Mouse (Mus musculus) forebrain, embryonic 11.5 days (tissue): ENCODE data around the gene Rpsa. TPM values are rescaled to one million over a fixed set of nuclear protein-coding genes. Genes with fewer than 3 reads are reported as not detected.

ENCODE experiments used
- ATAC-seq: fragments of 200-750 bp; cut with Nextera tagmentation; replicated peaks from 2 replicates; pipeline ENCODE4 v1.8.0; 2017; ENCODE audit warnings: moderate TSS enrichment; ENCODE audit not compliant: low FRiP score
- DNase-seq: peaks from one replicate; pipeline ENCODE4 v3.0.0-alpha.2; 2017; ENCODE audit warnings: low spot score
- H3K27ac ChIP-seq: fragments of 300-500 bp; sonication (generic); 2 replicates; pipeline ENCODE4 v1.5.1; 2014; ENCODE audit warnings: low read depth, low read length
- H3K27me3 ChIP-seq: fragments of 300-500 bp; sonication (generic); 2 replicates; pipeline ENCODE4 v1.6.1; 2014; ENCODE audit warnings: mild to moderate bottlenecking, low read length, mixed read lengths; ENCODE audit not compliant: control insufficient read depth, insufficient read depth
- H3K36me3 ChIP-seq: fragments of 300-500 bp; sonication (generic); 2 replicates; pipeline ENCODE4 v1.6.1; 2014; ENCODE audit warnings: mild to moderate bottlenecking, low read length, moderate library complexity, mixed read lengths; ENCODE audit not compliant: control insufficient read depth, insufficient read depth
- H3K4me1 ChIP-seq: fragments of 300-500 bp; sonication (generic); replicated peaks from 2 replicates; pipeline ENCODE4 v1.6.1; 2014; ENCODE audit warnings: low read length, mixed read lengths; ENCODE audit not compliant: control insufficient read depth, insufficient read depth
- H3K4me2 ChIP-seq: fragments of 300-500 bp; sonication (generic); 2 replicates; pipeline ENCODE4 v1.6.1; 2014; ENCODE audit warnings: low read depth, mild to moderate bottlenecking, low read length, moderate library complexity, mixed read lengths; ENCODE audit not compliant: severe bottlenecking
- H3K4me3 ChIP-seq: fragments of 300-500 bp; sonication (generic); 2 replicates; pipeline ENCODE4 v1.5.1; 2014; ENCODE audit warnings: low read depth, low read length
- H3K9ac ChIP-seq: fragments of 300-500 bp; sonication (generic); 2 replicates; pipeline ENCODE4 v1.6.1; 2014; ENCODE audit warnings: low read length
- H3K9me3 ChIP-seq: fragments of 300-500 bp; sonication (generic); 2 replicates; pipeline ENCODE4 v1.6.1; 2016; ENCODE audit warnings: low read length, mixed read lengths; ENCODE audit not compliant: control insufficient read depth
- WGBS: fragments of 180-500 bp; shearing (Covaris S2); extraction: QIAGEN DNeasy Blood & Tissue Kit; methylation state at CpG from one replicate; pipeline ENCODE4 v1.1.7; 2014; 5-methylcytosine and 5-hydroxymethylcytosine counted together
- polyA plus RNA-seq: library from polyadenylated mRNA; unstranded; fragments of >200 nt; fragmentation: Nextera tagmentation; extraction: Ambion mirVana; gene quantifications from 2 replicates; pipeline ENCODE4 v1.2.1, GENCODE M21; 2014

Rpsa gene
- polyA plus RNA-seq, 1 experiment from 2014 or later, result 1,443 TPM

DNA sequence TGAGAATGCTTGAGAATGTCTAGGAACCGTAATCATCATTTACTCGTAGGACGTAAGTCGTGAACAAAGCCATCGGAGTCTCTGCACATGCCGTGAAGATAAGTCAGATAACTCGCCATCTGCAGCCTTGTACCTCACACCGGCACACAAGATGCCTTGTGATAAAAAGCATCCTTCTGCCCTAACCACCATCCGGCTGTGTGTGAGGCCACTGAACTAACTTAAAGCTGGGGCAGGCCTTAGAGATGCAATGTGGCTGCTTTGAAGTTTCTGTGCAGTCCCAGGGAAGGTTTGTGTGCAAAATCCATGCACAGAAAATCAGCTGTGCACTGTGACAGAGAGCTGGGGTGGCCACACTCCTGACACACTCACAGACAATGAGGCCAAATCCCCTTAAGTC is 43.1 kb upstream of the Rpsa start:
- Histone ChIP-seq H3K9me3 (no peaks in the 10 kb centered on the region), H3K27ac (no peak overlapping the region)

DNA sequence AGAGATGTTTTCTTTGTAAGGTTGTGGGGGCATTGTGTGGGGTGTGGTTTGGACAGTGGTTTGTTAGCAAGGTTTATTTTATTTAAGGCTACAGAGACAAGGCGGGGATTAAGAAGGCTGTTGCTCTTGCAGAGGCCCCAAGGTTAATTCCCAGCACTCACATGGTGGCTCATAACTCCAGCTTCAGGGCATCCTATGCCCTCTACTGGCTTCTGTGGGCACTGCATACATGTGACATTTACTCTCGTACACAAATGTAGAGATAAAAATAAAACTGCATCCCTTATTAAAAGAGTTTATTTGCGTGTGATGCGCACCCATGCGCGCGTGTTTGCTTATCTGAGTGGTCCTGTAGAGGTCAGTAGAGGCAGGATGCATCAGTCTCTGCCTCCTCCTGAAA is 38.4 kb upstream of the Rpsa start:
- no peak overlapping the region for H3K4me2 ChIP-seq
- H3K4me1 ChIP-seq, result no peaks in the 10 kb centered on the region
- H3K27me3 ChIP-seq, result no peaks in the 10 kb centered on the region
- DNase-seq, result no peak
- ATAC-seq, result no peak
- no peak overlapping the region for H3K9ac ChIP-seq
- H3K27ac ChIP-seq, result no peak overlapping the region
- H3K36me3 ChIP-seq, result no peaks in the 10 kb centered on the region
- WGBS, result 81% methylated on average over 7 of the region's 7 CpGs
- H3K9me3 ChIP-seq, result no peaks in the 10 kb centered on the region
- no peak overlapping the region for H3K4me3 ChIP-seq

More for the DNA sequence above, 43.1 kb upstream of the Rpsa start:
- 89% methylated on average over 9 of the region's 9 CpGs for WGBS
- Histone ChIP-seq H3K4me3 (no peak overlapping the region), H3K36me3 (no peaks in the 10 kb centered on the region), H3K4me1 (no peaks in the 10 kb centered on the region), H3K27me3 (no peaks in the 10 kb centered on the region), H3K9ac (no peak overlapping the region), H3K4me2 (no peak overlapping the region)
- ATAC-seq, result no peak
- no peak for DNase-seq

DNA sequence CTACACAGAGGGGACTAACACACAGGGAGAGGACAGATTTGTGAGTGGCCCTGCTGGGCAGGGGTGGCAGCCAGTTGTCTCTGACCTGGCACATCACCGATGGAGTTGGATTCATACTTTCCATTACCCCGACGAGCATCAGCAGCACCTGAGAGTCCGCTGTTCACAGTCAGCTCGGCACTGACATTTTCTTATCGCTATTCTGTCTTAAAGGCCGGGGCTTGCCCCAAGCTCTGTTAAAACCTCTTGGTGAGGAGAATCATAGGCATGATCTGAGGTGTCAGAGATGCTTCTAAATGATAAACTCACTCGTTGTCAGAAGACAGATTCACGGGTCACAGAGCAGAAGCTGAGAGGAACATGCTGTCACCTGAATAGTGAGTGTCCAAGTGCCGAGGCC is 36.4 kb upstream of the Rpsa start:
- no peak for ATAC-seq
- no peak overlapping the region for H3K9ac ChIP-seq
- no peak for DNase-seq
- no peak overlapping the region for H3K4me2 ChIP-seq
- no peaks in the 10 kb centered on the region for H3K9me3 ChIP-seq
- H3K36me3 ChIP-seq, result no peaks in the 10 kb centered on the region
- H3K27ac ChIP-seq, result no peak overlapping the region
- no peaks in the 10 kb centered on the region for H3K4me1 ChIP-seq
- 88% methylated on average over 10 of the region's 10 CpGs for WGBS
- H3K27me3 ChIP-seq, result no peaks in the 10 kb centered on the region
- no peak overlapping the region for H3K4me3 ChIP-seq

DNA sequence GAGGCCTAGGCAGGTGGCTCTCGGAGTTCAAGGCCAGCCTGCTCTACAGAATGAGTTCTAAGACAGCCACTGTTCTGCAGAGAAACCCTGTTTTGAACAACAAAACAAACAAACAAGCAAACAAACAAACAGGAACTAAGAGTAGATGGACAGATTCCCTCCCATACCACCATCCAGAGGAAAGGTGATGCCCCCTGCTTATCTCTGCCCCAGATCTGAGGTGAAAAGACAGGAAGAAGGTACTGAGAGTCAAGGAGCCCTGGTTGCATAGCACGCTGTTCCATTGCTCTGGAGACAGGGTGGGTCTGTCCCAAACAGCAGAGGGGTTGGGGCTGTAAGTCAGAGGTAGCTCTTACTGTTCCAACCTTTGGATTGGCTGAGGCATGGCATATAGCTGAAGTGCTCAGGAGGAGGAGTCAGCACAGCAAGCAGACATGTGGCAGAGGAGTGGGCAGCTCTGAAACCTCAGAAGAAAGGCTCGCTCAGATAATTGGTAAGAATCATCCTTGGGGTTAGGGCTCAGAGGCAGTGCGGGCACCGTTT is 35.7 kb upstream of the Rpsa start, which contains the start of gene Ccr8:
Gene Ccr8, plus strand, starts transcription at position 419 of the 543 bp plus-strand sequence.
- WGBS, result 77% methylated on average over 5 of the region's 5 CpGs
- H3K4me3 ChIP-seq, result no peak within 1 kb of the TSS
- ATAC-seq (no peak), DNase-seq (no peak)
- no peaks in the 10 kb centered on the region for H3K9me3 ChIP-seq
- H3K36me3 ChIP-seq, result no peaks in the 10 kb centered on the region
- H3K4me2 ChIP-seq, result no peak within 1 kb of the TSS
- H3K27me3 ChIP-seq, result no peaks in the 10 kb centered on the region
- no peak within 1 kb of the TSS for H3K9ac ChIP-seq
- H3K27ac ChIP-seq, result no peak within 1 kb of the TSS
- H3K4me1 ChIP-seq, result no peaks in the 10 kb centered on the region

DNA sequence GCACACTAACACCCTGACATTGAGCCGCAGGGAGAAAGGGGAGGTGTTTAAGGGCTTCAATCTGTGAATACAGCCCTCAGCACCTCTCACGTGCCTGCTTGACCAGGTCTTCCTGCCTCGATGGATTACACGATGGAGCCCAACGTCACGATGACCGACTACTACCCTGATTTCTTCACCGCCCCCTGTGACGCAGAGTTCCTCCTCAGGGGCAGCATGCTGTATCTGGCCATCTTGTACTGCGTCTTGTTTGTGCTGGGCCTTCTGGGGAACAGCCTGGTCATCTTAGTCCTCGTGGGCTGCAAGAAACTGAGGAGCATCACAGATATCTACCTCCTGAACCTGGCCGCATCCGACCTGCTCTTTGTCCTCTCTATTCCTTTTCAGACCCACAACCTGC is 33.8 kb upstream of the Rpsa start:
- DNase-seq (no peak), ATAC-seq (no peak)
- no peaks in the 10 kb centered on the region for H3K4me1 ChIP-seq

DNA sequence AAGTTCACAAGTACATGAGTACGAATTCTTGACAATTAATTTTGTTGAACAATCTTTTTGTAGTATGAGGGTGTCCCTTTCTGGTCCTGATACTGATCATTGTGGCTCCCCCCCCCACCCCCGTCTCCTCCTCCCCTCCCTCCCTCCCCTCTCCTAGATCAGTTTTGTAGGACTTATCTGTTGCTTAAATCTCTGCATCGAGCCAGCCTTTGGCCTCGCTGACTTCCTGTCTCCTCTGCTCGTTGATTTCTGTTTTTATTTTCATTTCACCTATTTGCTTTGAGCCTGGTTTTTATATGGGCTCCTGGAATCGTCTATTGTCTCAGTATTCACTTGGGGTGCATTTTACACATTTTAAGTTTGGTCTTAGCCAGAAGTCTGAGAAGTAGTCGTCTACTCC is 31.6 kb upstream of the Rpsa start:
- H3K9me3 ChIP-seq, result no peaks in the 10 kb centered on the region
- WGBS, result 83% methylated on average over 7 of the region's 7 CpGs
- DNase-seq, result no peak
- ATAC-seq, result no peak
- no peaks in the 10 kb centered on the region for H3K27me3 ChIP-seq
- no peak overlapping the region for H3K4me2 ChIP-seq
- H3K9ac ChIP-seq, result no peak overlapping the region
- H3K27ac ChIP-seq, result no peak overlapping the region
- H3K4me3 ChIP-seq, result no peak overlapping the region
- no peaks in the 10 kb centered on the region for H3K36me3 ChIP-seq
- H3K4me1 ChIP-seq, result no peaks in the 10 kb centered on the region

More for the DNA sequence above, 33.8 kb upstream of the Rpsa start:
- 91% methylated on average over 13 of the region's 13 CpGs for WGBS
- Histone ChIP-seq H3K36me3 (no peaks in the 10 kb centered on the region), H3K9me3 (no peaks in the 10 kb centered on the region), H3K9ac (no peak overlapping the region), H3K27ac (no peak overlapping the region), H3K4me2 (no peak overlapping the region), H3K4me3 (no peak overlapping the region), H3K27me3 (no peaks in the 10 kb centered on the region)

DNA sequence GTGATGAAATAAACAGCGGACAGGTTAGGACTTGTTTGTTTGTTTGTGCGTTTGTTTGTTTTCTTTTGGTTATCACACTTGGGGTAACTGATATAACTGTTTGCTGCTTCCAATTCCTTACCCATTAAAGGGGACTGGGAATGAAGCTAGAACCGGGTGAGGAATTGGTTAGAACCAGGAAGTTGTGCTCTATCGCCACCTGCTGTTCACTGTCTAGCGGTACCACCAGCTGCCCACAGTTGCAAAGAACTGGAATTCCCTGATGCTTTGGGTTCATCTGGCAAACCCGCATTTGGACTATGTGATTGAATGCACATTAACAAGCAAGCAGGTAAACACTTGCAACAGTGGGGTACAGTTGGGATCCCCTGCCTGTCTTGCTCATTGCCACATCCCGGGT is 28.8 kb upstream of the Rpsa start:
- H3K4me2 ChIP-seq, result no peak overlapping the region
- no peak overlapping the region for H3K27ac ChIP-seq
- DNase-seq, result peak; percentile 75
- no peak overlapping the region for H3K4me3 ChIP-seq
- ATAC-seq, result no peak
- no peaks in the 10 kb centered on the region for H3K4me1 ChIP-seq
- no peak overlapping the region for H3K9ac ChIP-seq
- no peaks in the 10 kb centered on the region for H3K27me3 ChIP-seq
- 20% methylated on average over 7 of the region's 7 CpGs for WGBS
- no peaks in the 10 kb centered on the region for H3K36me3 ChIP-seq
- H3K9me3 ChIP-seq, result peaks cover 4% of the 10 kb centered on the region; the same call in 1 of the 2 replicates

DNA sequence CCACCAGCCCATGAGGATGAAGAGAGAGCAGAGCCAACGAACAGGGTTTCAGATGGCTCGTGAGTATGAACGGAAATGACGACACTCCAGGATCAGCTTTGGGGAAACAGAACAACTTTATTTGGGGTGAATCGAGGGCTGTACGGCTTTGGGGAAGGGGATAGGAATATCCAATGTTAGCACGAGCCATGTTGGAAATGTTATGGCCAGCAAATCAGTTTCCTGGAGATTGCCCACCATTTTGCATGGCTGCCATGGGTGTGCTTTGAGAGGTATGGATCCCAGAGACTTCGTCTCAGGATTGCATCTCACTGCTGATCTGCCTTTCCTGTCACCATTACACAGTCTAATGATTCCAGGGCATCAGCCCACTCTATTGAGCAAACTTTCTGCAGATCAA is 28.2 kb upstream of the Rpsa start:
- Histone ChIP-seq H3K9ac (no peak overlapping the region), H3K9me3 (peaks cover 6% of the 10 kb centered on the region; the same call in 1 of the 2 replicates), H3K4me3 (no peak overlapping the region), H3K27ac (no peak overlapping the region), H3K4me1 (no peaks in the 10 kb centered on the region), H3K36me3 (no peaks in the 10 kb centered on the region), H3K4me2 (no peak overlapping the region), H3K27me3 (no peaks in the 10 kb centered on the region)
- ATAC-seq (no peak), DNase-seq (no peak)
- 90% methylated on average over 8 of the region's 8 CpGs for WGBS

DNA sequence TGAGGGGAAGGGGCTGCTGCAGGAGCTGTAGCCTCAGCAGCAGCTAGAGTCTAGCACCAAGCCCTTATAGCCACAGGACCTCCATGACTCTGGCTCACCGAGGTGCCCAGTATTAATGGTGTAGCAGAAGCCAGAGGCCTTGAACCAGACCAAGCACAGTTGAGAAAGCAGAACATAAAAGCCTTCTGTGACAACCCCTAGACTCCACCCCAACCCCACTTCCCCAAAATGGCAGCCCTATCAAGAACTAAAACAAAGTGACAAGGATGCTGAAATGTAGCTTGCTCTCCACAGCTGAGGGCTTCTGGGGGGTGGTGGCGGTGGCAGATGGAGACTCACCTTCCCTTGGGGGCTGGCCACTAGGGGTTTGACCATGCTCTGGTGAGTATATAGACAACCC is 26.3 kb upstream of the Rpsa start:
- no peaks in the 10 kb centered on the region for H3K27me3 ChIP-seq
- H3K36me3 ChIP-seq, result no peaks in the 10 kb centered on the region
- no peak overlapping the region for H3K9ac ChIP-seq
- H3K4me3 ChIP-seq, result no peak overlapping the region
- H3K4me1 ChIP-seq, result no peaks in the 10 kb centered on the region
- no peak for DNase-seq
- peaks cover 6% of the 10 kb centered on the region; the same call in 1 of the 2 replicates for H3K9me3 ChIP-seq
- H3K4me2 ChIP-seq, result no peak overlapping the region
- H3K27ac ChIP-seq, result no peak overlapping the region
- no peak for ATAC-seq
- 88% methylated on average over 2 of the region's 2 CpGs for WGBS
